Mouse (Mus musculus) liver, postnatal 0 days (tissue): ENCODE results near the gene Clybl. TPM values are rescaled to one million over a fixed set of nuclear protein-coding genes. Genes with fewer than 3 reads are reported as not detected.

Source experiments
- ATAC-seq: fragments of 200-750 bp; cut with Nextera tagmentation; 2 replicates; pipeline ENCODE4 v1.8.0; 2017; ENCODE audit warnings: mild to moderate bottlenecking, moderate library complexity
- DNase-seq: peaks from one replicate; pipeline ENCODE4 v3.0.0-alpha.2; 2016
- H3K27ac ChIP-seq: fragments of 300-500 bp; sonication (generic); 2 replicates; pipeline ENCODE4 v1.5.1; 2014; ENCODE audit warnings: antibody characterized with exemption, moderate library complexity, mild to moderate bottlenecking, low read depth
- H3K27me3 ChIP-seq: fragments of 300-500 bp; sonication (generic); 2 replicates; pipeline ENCODE4 v1.6.1; 2014; ENCODE audit warnings: low read length, control low read depth, mixed read lengths; ENCODE audit not compliant: insufficient read depth
- H3K36me3 ChIP-seq: fragments of 300-500 bp; sonication (generic); replicated peaks from 2 replicates; pipeline ENCODE4 v1.6.1; 2014; ENCODE audit warnings: mild to moderate bottlenecking, control low read depth, low read length, moderate library complexity, mixed read lengths; ENCODE audit not compliant: insufficient read depth
- H3K4me1 ChIP-seq: fragments of 300-500 bp; sonication (generic); 2 replicates; pipeline ENCODE4 v1.6.1; 2014; ENCODE audit warnings: antibody characterized with exemption, mild to moderate bottlenecking, control low read depth; ENCODE audit not compliant: insufficient read depth
- H3K4me2 ChIP-seq: fragments of 300-500 bp; sonication (generic); 2 replicates; pipeline ENCODE4 v1.6.1; 2014; ENCODE audit warnings: low read depth, mild to moderate bottlenecking, low read length, moderate library complexity, mixed read lengths
- H3K4me3 ChIP-seq: fragments of 300-500 bp; sonication (generic); 2 replicates; pipeline ENCODE4 v1.5.1; 2014; ENCODE audit warnings: low read depth, low read length
- H3K9ac ChIP-seq: fragments of 300-500 bp; sonication (generic); replicated peaks from 2 replicates; pipeline ENCODE4 v1.6.1; 2014; ENCODE audit warnings: mild to moderate bottlenecking, moderate library complexity
- H3K9me3 ChIP-seq: fragments of 300-500 bp; sonication (generic); 2 replicates; pipeline ENCODE4 v1.6.1; 2016; ENCODE audit warnings: mild to moderate bottlenecking, control low read depth, low read length, mixed read lengths
- CTCF ChIP-seq: sonication (generic); IDR thresholded peaks from 2 replicates; pipeline ENCODE4 v1.5.1; 2016; ENCODE audit warnings: antibody characterized with exemption, low read depth
- EP300 ChIP-seq: IDR thresholded peaks from 2 replicates; pipeline ENCODE4 v1.6.1; 2016; ENCODE audit warnings: antibody characterized with exemption, low read depth, mild to moderate bottlenecking
- WGBS: fragments of 180-500 bp; shearing (Covaris S2); extraction: QIAGEN DNeasy Blood & Tissue Kit; methylation state at CpG from one replicate; pipeline ENCODE4 v1.1.7; 2014; ENCODE audit not compliant: insufficient replicate concordance; 5-methylcytosine and 5-hydroxymethylcytosine counted together
- polyA plus RNA-seq: library from polyadenylated mRNA; unstranded; fragments of >200 nt; fragmentation: Nextera tagmentation; extraction: Ambion mirVana; gene quantifications from 2 replicates; pipeline ENCODE4 v1.2.1, GENCODE M21; 2015

Gene Clybl
- polyA plus RNA-seq, 1 experiment from 2014 or later = 36.0 TPM

DNA sequence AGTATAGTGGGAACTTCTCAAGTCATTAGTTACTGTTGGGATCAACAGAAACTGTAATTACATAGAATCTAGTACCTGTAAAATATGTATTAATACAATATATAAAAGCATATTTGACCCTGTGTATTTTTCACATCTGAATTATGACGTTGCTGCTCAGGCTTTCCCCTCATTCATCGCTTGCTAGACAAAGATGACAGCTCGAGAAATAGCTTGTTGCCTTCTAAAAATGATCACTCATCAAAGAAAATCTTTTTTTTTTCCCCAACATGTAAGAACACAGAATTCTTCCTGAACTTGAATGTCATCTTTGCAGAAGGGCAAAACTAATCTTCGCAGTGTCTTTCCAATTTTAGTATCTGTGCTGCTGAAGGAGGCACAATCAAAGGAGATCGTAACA lies 206.3 kb downstream of the Clybl start:
- no peaks in the 10 kb centered on the region for H3K9me3 ChIP-seq
- no peak overlapping the region for H3K4me2 ChIP-seq
- no peak overlapping the region for H3K27ac ChIP-seq
- no peak for ATAC-seq
- no peak overlapping the region for H3K4me3 ChIP-seq
- H3K27me3 ChIP-seq = no peaks in the 10 kb centered on the region
- 78% methylated on average over 5 of the region's 5 CpGs for WGBS
- H3K36me3 ChIP-seq = no peaks in the 10 kb centered on the region
- no peak for TF ChIP-seq CTCF
- TF ChIP-seq EP300 = no peak
- H3K9ac ChIP-seq = no peak overlapping the region
- no peaks in the 10 kb centered on the region for H3K4me1 ChIP-seq
- DNase-seq = no peak

DNA sequence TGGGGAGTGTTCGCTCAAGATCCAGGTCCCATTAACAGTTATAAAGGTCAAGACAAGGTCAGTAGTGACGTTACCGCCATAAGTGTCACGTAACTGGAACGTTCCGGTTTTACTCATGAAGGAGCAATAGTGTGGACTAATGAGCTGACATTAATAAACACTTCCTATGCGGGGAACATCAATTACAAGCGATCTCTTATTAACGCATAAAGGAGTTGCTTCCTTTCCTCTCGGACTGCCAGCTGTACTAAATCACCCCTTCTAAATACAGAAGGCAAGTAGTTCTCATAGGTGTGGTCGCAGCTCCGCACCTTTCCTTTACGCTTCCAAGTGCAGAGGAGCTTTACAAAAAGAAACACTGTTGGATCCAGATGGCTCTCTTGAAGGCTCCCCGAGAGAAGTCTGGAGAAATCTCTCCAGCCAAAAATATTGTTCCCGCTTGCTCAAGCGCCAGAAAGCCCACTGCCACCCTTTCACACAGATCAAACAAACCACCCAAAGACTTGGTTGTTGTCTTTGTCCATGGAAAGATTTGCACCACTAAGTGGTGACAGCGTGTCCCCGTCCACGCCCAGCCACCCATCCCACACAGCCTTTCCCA lies 207.0 kb downstream of the Clybl start:
- no peaks in the 10 kb centered on the region for H3K4me1 ChIP-seq
- TF ChIP-seq EP300 = no peak
- no peak for TF ChIP-seq CTCF
- WGBS = 82% methylated on average over 19 of the region's 19 CpGs
- H3K4me3 ChIP-seq = no peak overlapping the region
- H3K36me3 ChIP-seq = no peaks in the 10 kb centered on the region
- H3K27me3 ChIP-seq = no peaks in the 10 kb centered on the region
- H3K9ac ChIP-seq = no peak overlapping the region
- DNase-seq (peak; percentile 5), ATAC-seq (no peak)
- no peak overlapping the region for H3K4me2 ChIP-seq
- H3K9me3 ChIP-seq = no peaks in the 10 kb centered on the region
- no peak overlapping the region for H3K27ac ChIP-seq

- TF ChIP-seq EP300 = no peak
- no peak for TF ChIP-seq CTCF
- H3K27ac ChIP-seq = no peak overlapping the region
- no peaks in the 10 kb centered on the region for H3K36me3 ChIP-seq
- H3K4me2 ChIP-seq = no peak overlapping the region
- no peak overlapping the region for H3K9ac ChIP-seq
- H3K27me3 ChIP-seq = no peaks in the 10 kb centered on the region
- 78% methylated on average over 13 of the region's 13 CpGs for WGBS
- DNase-seq (no peak), ATAC-seq (no peak)
- H3K4me1 ChIP-seq = no peaks in the 10 kb centered on the region
- no peaks in the 10 kb centered on the region for H3K9me3 ChIP-seq
- H3K4me3 ChIP-seq = no peak overlapping the region
Measured at GRCm38 (mm10) chr14:122389684-122390370, 208.3 kb downstream of the Clybl start.

GRCm38 (mm10) chr14:122390935-122391334 lies 209.4 kb downstream of the Clybl start:
- H3K4me2 ChIP-seq = no peak overlapping the region
- WGBS = 25% methylated on average over 4 of the region's 4 CpGs

GRCm38 (mm10) chr14:122393119-122393518 lies 211.6 kb downstream of the Clybl start:
- no peaks in the 10 kb centered on the region for H3K36me3 ChIP-seq
- 70% methylated on average over 1 of the region's 1 CpGs for WGBS
- no peak for TF ChIP-seq EP300
- TF ChIP-seq CTCF = no peak

More at GRCm38 (mm10) chr14:122390935-122391334, 209.4 kb downstream of the Clybl start:
- no peaks in the 10 kb centered on the region for H3K36me3 ChIP-seq
- no peak for ATAC-seq
- H3K27ac ChIP-seq = no peak overlapping the region
- H3K9me3 ChIP-seq = no peaks in the 10 kb centered on the region
- H3K4me3 ChIP-seq = no peak overlapping the region
- no peaks in the 10 kb centered on the region for H3K27me3 ChIP-seq
- no peak overlapping the region for H3K9ac ChIP-seq
- H3K4me1 ChIP-seq = no peaks in the 10 kb centered on the region
- TF ChIP-seq CTCF (no peak), EP300 (no peak)
- DNase-seq = no peak

GRCm38 (mm10) chr14:122398676-122399075 lies 217.2 kb downstream of the Clybl start:
- no peak for TF ChIP-seq CTCF
- no peak for TF ChIP-seq EP300
- Histone ChIP-seq H3K9me3 (no peaks in the 10 kb centered on the region), H3K36me3 (no peaks in the 10 kb centered on the region), H3K4me2 (no peak overlapping the region), H3K4me3 (no peak overlapping the region), H3K4me1 (no peaks in the 10 kb centered on the region), H3K27me3 (no peaks in the 10 kb centered on the region), H3K27ac (no peak overlapping the region), H3K9ac (no peak overlapping the region)
- ATAC-seq = no peak
- no peak for DNase-seq
- 71% methylated on average over 4 of the region's 4 CpGs for WGBS

More at GRCm38 (mm10) chr14:122393119-122393518, 211.6 kb downstream of the Clybl start:
- DNase-seq (no peak), ATAC-seq (no peak)
- no peak overlapping the region for H3K9ac ChIP-seq
- H3K27me3 ChIP-seq = no peaks in the 10 kb centered on the region
- no peaks in the 10 kb centered on the region for H3K9me3 ChIP-seq
- H3K27ac ChIP-seq = no peak overlapping the region
- no peak overlapping the region for H3K4me3 ChIP-seq
- no peak overlapping the region for H3K4me2 ChIP-seq
- no peaks in the 10 kb centered on the region for H3K4me1 ChIP-seq
